Mouse (Mus musculus) kidney, embryonic 15.5 days (tissue): ENCODE results near the gene Mettl7a2. TPM values are rescaled to one million over a fixed set of nuclear protein-coding genes. Genes with fewer than 3 reads are reported as not detected.

ENCODE experiments used
- ATAC-seq: fragments of 200-750 bp; cut with Nextera tagmentation; replicated peaks from 2 replicates; pipeline ENCODE4 v1.8.0; 2017; ENCODE audit warnings: moderate TSS enrichment; ENCODE audit not compliant: low FRiP score
- H3K27ac ChIP-seq: fragments of 300-500 bp; sonication (generic); 2 replicates; pipeline ENCODE4 v1.5.1; 2015; ENCODE audit warnings: mild to moderate bottlenecking, inconsistent platforms
- H3K27me3 ChIP-seq: fragments of 300-500 bp; sonication (generic); 2 replicates; pipeline ENCODE4 v1.6.1; 2015; ENCODE audit warnings: inconsistent platforms
- H3K36me3 ChIP-seq: fragments of 300-500 bp; sonication (generic); 2 replicates; pipeline ENCODE4 v1.6.1; 2015; ENCODE audit warnings: inconsistent platforms
- H3K4me1 ChIP-seq: fragments of 300-500 bp; sonication (generic); 2 replicates; pipeline ENCODE4 v1.6.1; 2015; ENCODE audit warnings: inconsistent platforms
- H3K4me2 ChIP-seq: fragments of 300-500 bp; sonication (generic); 2 replicates; pipeline ENCODE4 v1.6.1; 2015; ENCODE audit warnings: moderate library complexity, mild to moderate bottlenecking, inconsistent platforms
- H3K4me3 ChIP-seq: fragments of 300-500 bp; sonication (generic); replicated peaks from 2 replicates; pipeline ENCODE4 v1.5.1; 2015; ENCODE audit warnings: mild to moderate bottlenecking, inconsistent platforms
- H3K9ac ChIP-seq: fragments of 300-500 bp; sonication (generic); 2 replicates; pipeline ENCODE4 v1.6.1; 2015; ENCODE audit warnings: mild to moderate bottlenecking, inconsistent platforms
- H3K9me3 ChIP-seq: fragments of 300-500 bp; sonication (generic); replicated peaks from 2 replicates; pipeline ENCODE4 v1.6.1; 2016; ENCODE audit warnings: inconsistent platforms
- WGBS: fragments of 180-500 bp; shearing (Covaris S2); methylation state at CpG from one replicate; pipeline ENCODE4 v1.1.7; 2015; ENCODE audit warnings: mixed read lengths; 5-methylcytosine and 5-hydroxymethylcytosine counted together
- polyA plus RNA-seq: library from polyadenylated mRNA; unstranded; fragments of >200 nt; fragmentation: Nextera tagmentation; extraction: Ambion mirVana; gene quantifications from 2 replicates; pipeline ENCODE4 v1.2.1, GENCODE M21; 2015

Gene Mettl7a2
- polyA plus RNA-seq, 1 experiment from 2014 or later = not detected

DNA sequence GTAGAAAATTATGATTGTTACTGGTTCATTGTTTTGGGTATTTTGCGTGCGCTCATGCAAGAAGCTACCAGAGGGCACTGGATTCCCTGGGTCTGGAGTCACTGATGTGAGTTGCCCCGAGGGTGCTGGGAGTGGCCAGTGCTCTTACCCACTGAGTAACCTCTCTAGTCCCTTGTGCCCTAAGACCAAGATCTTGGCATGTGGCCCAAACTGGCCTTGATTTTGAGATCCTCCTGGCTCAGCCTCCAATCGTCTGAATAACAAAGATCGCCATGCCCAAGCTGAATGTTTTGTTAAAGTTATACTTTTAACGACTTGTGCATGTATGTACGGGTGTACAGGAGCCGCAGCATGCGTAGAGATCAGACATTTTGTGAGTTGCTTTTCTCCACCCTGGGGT lies 32.7 kb downstream of the Mettl7a2 start:
- no peak overlapping the region for H3K9ac ChIP-seq
- peaks cover 20% of the 10 kb centered on the region; the same call in 1 of the 2 replicates for H3K4me1 ChIP-seq
- H3K27me3 ChIP-seq = no peaks in the 10 kb centered on the region
- no peak overlapping the region for H3K4me3 ChIP-seq
- H3K4me2 ChIP-seq = no peak overlapping the region
- WGBS = 92% methylated on average over 9 of the region's 9 CpGs
- no peaks in the 10 kb centered on the region for H3K9me3 ChIP-seq
- no peaks in the 10 kb centered on the region for H3K36me3 ChIP-seq
- no peak overlapping the region for H3K27ac ChIP-seq
- ATAC-seq = no peak

GRCm38 (mm10) chr15:100387544-100388223 lies 34.7 kb downstream of the Mettl7a2 start:
- H3K27me3 ChIP-seq = no peaks in the 10 kb centered on the region
- no peak for ATAC-seq
- H3K4me3 ChIP-seq = no peak overlapping the region
- peaks cover 2% of the 10 kb centered on the region; the same call in 1 of the 2 replicates for H3K36me3 ChIP-seq
- no peak overlapping the region for H3K4me2 ChIP-seq
- no peak overlapping the region for H3K9ac ChIP-seq
- H3K4me1 ChIP-seq = peaks cover 24% of the 10 kb centered on the region
- no peaks in the 10 kb centered on the region for H3K9me3 ChIP-seq
- H3K27ac ChIP-seq = no peak overlapping the region
- 89% methylated on average over 17 of the region's 17 CpGs for WGBS

DNA sequence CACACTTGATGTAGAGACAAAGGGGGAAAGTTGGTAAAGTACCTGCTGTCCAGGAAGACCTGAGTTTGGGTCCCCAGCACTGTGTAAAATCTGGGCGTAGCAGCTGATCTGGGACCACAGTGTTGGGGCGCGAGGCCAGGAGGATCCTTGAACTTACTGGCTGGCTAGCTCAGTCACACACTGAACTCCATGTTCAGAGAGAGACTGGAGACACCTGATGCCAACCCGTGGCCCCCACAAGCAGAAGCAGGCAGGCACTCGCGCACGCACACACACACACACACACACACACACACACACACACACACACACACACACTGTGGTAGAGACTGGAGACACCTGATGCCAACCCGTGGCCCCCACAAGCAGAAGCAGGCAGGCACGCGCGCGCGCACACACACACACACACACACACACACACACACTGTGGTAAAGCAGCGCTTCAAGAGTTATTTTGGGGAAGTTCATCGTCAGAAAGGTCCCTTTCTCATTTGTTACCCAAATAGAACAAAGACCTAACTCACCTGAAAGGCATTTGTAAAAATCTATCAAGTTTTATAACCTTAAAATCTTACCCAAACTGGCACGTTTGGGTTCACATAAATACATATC lies 35.3 kb downstream of the Mettl7a2 start:
- no peak for ATAC-seq
- Histone ChIP-seq H3K27ac (no peak overlapping the region), H3K9ac (no peak overlapping the region), H3K4me1 (peaks cover 24% of the 10 kb centered on the region), H3K4me3 (no peak overlapping the region), H3K9me3 (no peaks in the 10 kb centered on the region), H3K27me3 (no peaks in the 10 kb centered on the region), H3K36me3 (peaks cover 6% of the 10 kb centered on the region), H3K4me2 (no peak overlapping the region)
- WGBS = 76% methylated on average over 16 of the region's 16 CpGs

- 46% methylated on average over 9 of the region's 9 CpGs for WGBS
- H3K27ac ChIP-seq = no peak overlapping the region
- no peaks in the 10 kb centered on the region for H3K9me3 ChIP-seq
- no peak overlapping the region for H3K9ac ChIP-seq
- no peak overlapping the region for H3K4me2 ChIP-seq
- peaks cover 24% of the 10 kb centered on the region for H3K4me1 ChIP-seq
- no peak overlapping the region for H3K4me3 ChIP-seq
- no peak for ATAC-seq
- H3K27me3 ChIP-seq = no peaks in the 10 kb centered on the region
- H3K36me3 ChIP-seq = peaks cover 12% of the 10 kb centered on the region
Observed at GRCm38 (mm10) chr15:100388886-100389285, 35.9 kb downstream of the Mettl7a2 start.

DNA sequence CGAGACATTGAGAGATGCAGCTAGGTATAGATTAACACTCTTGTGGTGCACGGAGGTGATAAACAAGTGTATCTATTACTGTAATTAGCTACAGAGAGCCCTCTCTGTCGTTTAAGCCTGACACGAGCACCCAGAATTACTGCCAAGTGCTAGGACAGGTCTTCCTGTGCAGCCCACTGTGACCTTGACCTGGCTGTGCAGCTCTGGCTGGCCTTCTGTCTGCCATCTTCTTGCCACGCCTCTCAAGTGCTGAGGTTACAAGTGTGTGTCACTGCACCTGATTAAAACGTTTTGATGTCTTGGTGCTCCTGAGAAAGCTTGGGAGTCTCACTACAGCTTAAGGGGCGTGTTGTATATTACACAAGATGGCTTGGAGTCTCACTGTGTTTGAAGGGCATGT lies 38.1 kb downstream of the Mettl7a2 start:
- Histone ChIP-seq H3K9me3 (no peaks in the 10 kb centered on the region), H3K36me3 (peaks cover 33% of the 10 kb centered on the region), H3K4me3 (no peak overlapping the region), H3K4me1 (peaks cover 24% of the 10 kb centered on the region), H3K27me3 (no peaks in the 10 kb centered on the region), H3K4me2 (no peak overlapping the region), H3K27ac (0 out of 2 replicates have a peak overlapping the region, but pooled peaks have one; percentile 15), H3K9ac (no peak overlapping the region)
- ATAC-seq = 0 out of 2 replicates have a peak, but pooled peaks have one; percentile 18
- WGBS = 45% methylated on average over 7 of the region's 7 CpGs

- Histone ChIP-seq H3K9me3 (no peaks in the 10 kb centered on the region), H3K27me3 (no peaks in the 10 kb centered on the region), H3K27ac (no peak overlapping the region), H3K9ac (no peak overlapping the region), H3K4me2 (no peak overlapping the region), H3K4me1 (peaks cover 24% of the 10 kb centered on the region), H3K4me3 (no peak overlapping the region), H3K36me3 (peaks cover 38% of the 10 kb centered on the region)
- 91% methylated on average over 7 of the region's 7 CpGs for WGBS
- no peak for ATAC-seq
Observed at GRCm38 (mm10) chr15:100391599-100391998, 38.6 kb downstream of the Mettl7a2 start.

DNA sequence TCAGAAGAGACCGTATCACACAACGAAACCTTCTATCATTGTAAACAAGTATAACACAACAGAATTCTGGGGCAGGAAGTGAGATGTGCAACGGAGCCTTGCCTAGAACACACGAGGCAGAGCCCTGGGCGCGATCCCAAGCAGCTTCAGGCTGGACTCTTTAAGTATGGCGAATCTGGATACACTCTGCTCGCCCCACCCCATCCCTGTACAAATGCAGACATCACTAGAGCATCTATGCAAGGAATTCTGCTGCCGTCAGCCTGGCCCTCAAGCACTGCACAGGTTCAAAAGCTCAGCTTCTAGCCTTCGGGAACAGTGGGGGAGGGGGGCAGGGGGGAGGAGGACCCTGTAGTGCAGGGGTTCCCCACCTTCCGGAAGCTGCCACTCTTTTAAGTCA lies 40.0 kb downstream of the Mettl7a2 start:
- no peak for ATAC-seq
- Histone ChIP-seq H3K9ac (no peak overlapping the region), H3K36me3 (peaks cover 52% of the 10 kb centered on the region), H3K4me1 (peaks cover 21% of the 10 kb centered on the region), H3K9me3 (no peaks in the 10 kb centered on the region), H3K27ac (no peak overlapping the region), H3K4me2 (no peak overlapping the region), H3K27me3 (no peaks in the 10 kb centered on the region), H3K4me3 (no peak overlapping the region)
- WGBS = 79% methylated on average over 11 of the region's 11 CpGs

DNA sequence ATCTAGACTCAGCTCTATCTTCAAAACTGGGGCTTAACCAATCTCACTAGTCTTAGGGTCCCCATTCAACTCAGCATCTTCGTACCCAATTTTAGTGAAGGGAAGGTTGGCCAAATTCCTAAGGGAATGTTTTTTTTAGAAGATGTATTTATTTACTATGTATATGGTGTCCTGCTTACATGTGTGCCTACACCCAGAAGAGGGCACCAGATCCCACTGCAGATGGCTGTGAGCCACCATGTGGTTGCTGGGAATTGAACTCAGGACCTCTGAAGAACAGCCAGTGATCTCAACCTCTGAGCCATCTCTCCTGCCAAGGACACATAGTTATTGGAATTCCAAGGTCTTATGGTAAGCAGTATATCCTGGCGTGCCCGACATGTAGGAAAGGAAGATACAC lies 42.6 kb downstream of the Mettl7a2 start:
- H3K4me2 ChIP-seq = no peak overlapping the region
- peaks cover 78% of the 10 kb centered on the region for H3K36me3 ChIP-seq
- H3K9ac ChIP-seq = no peak overlapping the region
- ATAC-seq = no peak
- H3K27me3 ChIP-seq = no peaks in the 10 kb centered on the region
- no peaks in the 10 kb centered on the region for H3K9me3 ChIP-seq
- H3K4me1 ChIP-seq = peaks cover 4% of the 10 kb centered on the region; the same call in 1 of the 2 replicates
- 95% methylated on average over 3 of the region's 3 CpGs for WGBS
- H3K27ac ChIP-seq = no peak overlapping the region
- H3K4me3 ChIP-seq = no peak overlapping the region

- no peak overlapping the region for H3K4me3 ChIP-seq
- H3K27me3 ChIP-seq = no peaks in the 10 kb centered on the region
- H3K4me2 ChIP-seq = no peak overlapping the region
- no peak overlapping the region for H3K9ac ChIP-seq
- peaks cover 98% of the 10 kb centered on the region for H3K36me3 ChIP-seq
- peak; percentile 85 for ATAC-seq
- H3K27ac ChIP-seq = peak overlapping the region; percentile 62; the same call in 1 of the 2 replicates
- H3K4me1 ChIP-seq = peaks cover 20% of the 10 kb centered on the region
- H3K9me3 ChIP-seq = no peaks in the 10 kb centered on the region
- 80% methylated on average over 16 of the region's 16 CpGs for WGBS
Observed at GRCm38 (mm10) chr15:100400592-100401250, 47.7 kb downstream of the Mettl7a2 start.

DNA sequence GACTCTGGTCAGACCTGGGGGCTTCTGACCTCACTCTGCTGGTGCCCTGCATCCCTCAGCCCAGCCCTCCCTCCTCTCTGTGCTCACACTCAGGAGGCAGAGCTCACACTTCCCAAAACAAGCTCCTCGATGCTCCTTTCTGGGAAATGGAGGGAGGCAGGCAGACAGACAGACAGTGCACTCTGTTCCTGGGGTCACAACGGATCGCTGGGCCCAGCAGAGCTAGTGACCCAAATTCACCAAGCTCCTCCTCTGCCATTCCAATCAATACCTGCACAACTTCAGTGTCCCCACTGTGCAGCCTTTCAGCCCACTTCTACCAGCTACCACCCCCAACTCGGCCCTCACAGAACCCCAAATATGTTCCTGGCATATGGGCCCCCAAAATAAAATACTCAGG lies 48.8 kb downstream of the Mettl7a2 start:
- WGBS = 90% methylated on average over 4 of the region's 4 CpGs
- H3K4me3 ChIP-seq = no peak overlapping the region
- H3K27me3 ChIP-seq = no peaks in the 10 kb centered on the region
- peak overlapping the region; percentile 62 for H3K27ac ChIP-seq
- no peaks in the 10 kb centered on the region for H3K9me3 ChIP-seq
- H3K36me3 ChIP-seq = peaks cover 96% of the 10 kb centered on the region
- no peak for ATAC-seq
- no peak overlapping the region for H3K4me2 ChIP-seq
- H3K4me1 ChIP-seq = peaks cover 26% of the 10 kb centered on the region
- no peak overlapping the region for H3K9ac ChIP-seq

GRCm38 (mm10) chr15:100402347-100402746 lies 49.3 kb downstream of the Mettl7a2 start:
- no peak for ATAC-seq

GRCm38 (mm10) chr15:100402798-100403197 lies 49.8 kb downstream of the Mettl7a2 start:
- no peak overlapping the region for H3K27ac ChIP-seq
- WGBS = 67% methylated on average over 4 of the region's 4 CpGs
- no peak for ATAC-seq
- no peaks in the 10 kb centered on the region for H3K27me3 ChIP-seq
- H3K4me1 ChIP-seq = peaks cover 26% of the 10 kb centered on the region
- H3K4me2 ChIP-seq = no peak overlapping the region
- H3K9me3 ChIP-seq = no peaks in the 10 kb centered on the region
- H3K4me3 ChIP-seq = no peak overlapping the region
- peaks cover 94% of the 10 kb centered on the region for H3K36me3 ChIP-seq
- H3K9ac ChIP-seq = no peak overlapping the region

More at GRCm38 (mm10) chr15:100402347-100402746, 49.3 kb downstream of the Mettl7a2 start:
- no peaks in the 10 kb centered on the region for H3K27me3 ChIP-seq
- H3K9me3 ChIP-seq = no peaks in the 10 kb centered on the region
- 89% methylated on average over 14 of the region's 14 CpGs for WGBS
- H3K27ac ChIP-seq = no peak overlapping the region
- peaks cover 26% of the 10 kb centered on the region for H3K4me1 ChIP-seq
- H3K4me3 ChIP-seq = no peak overlapping the region
- peaks cover 95% of the 10 kb centered on the region for H3K36me3 ChIP-seq
- no peak overlapping the region for H3K4me2 ChIP-seq
- no peak overlapping the region for H3K9ac ChIP-seq
